Mouse (Mus musculus) neural tube, embryonic 15.5 days (tissue): Measurements from ENCODE around the gene Arid5b. TPM values are rescaled to one million over a fixed set of nuclear protein-coding genes. Genes with fewer than 3 reads are reported as not detected.

ENCODE experiments used
- ATAC-seq: fragments of 200-750 bp; cut with Nextera tagmentation; 2 replicates; pipeline ENCODE4 v1.8.0; 2017; ENCODE audit warnings: mild to moderate bottlenecking, moderate TSS enrichment, moderate library complexity; ENCODE audit not compliant: low FRiP score
- H3K27ac ChIP-seq: fragments of 300-500 bp; sonication (generic); replicated peaks from 2 replicates; pipeline ENCODE4 v1.5.1; 2015; ENCODE audit warnings: mild to moderate bottlenecking, inconsistent platforms
- H3K27me3 ChIP-seq: fragments of 300-500 bp; sonication (generic); replicated peaks from 2 replicates; pipeline ENCODE4 v1.6.1; 2015; ENCODE audit warnings: inconsistent platforms
- H3K36me3 ChIP-seq: fragments of 300-500 bp; sonication (generic); 2 replicates; pipeline ENCODE4 v1.6.1; 2015; ENCODE audit warnings: inconsistent platforms
- H3K4me1 ChIP-seq: fragments of 300-500 bp; sonication (generic); 2 replicates; pipeline ENCODE4 v1.6.1; 2015; ENCODE audit warnings: inconsistent platforms
- H3K4me2 ChIP-seq: fragments of 300-500 bp; sonication (generic); 2 replicates; pipeline ENCODE4 v1.6.1; 2015; ENCODE audit warnings: inconsistent platforms, mild to moderate bottlenecking, moderate library complexity
- H3K4me3 ChIP-seq: fragments of 300-500 bp; sonication (generic); replicated peaks from 2 replicates; pipeline ENCODE4 v1.5.1; 2015; ENCODE audit warnings: mild to moderate bottlenecking, inconsistent platforms
- H3K9ac ChIP-seq: fragments of 300-500 bp; sonication (generic); replicated peaks from 2 replicates; pipeline ENCODE4 v1.6.1; 2015; ENCODE audit warnings: mild to moderate bottlenecking, inconsistent platforms
- H3K9me3 ChIP-seq: fragments of 300-500 bp; sonication (generic); replicated peaks from 2 replicates; pipeline ENCODE4 v1.6.1; 2016; ENCODE audit warnings: inconsistent platforms
- WGBS: fragments of 180-500 bp; shearing (Covaris S2); methylation state at CpG from one replicate; pipeline ENCODE4 v1.1.7; 2015; ENCODE audit warnings: mixed read lengths; 5-methylcytosine and 5-hydroxymethylcytosine counted together
- polyA plus RNA-seq: library from polyadenylated mRNA; unstranded; fragments of >200 nt; fragmentation: Nextera tagmentation; extraction: Ambion mirVana; gene quantifications from 2 replicates; pipeline ENCODE4 v1.2.1, GENCODE M21; 2015

Arid5b gene
- polyA plus RNA-seq, 1 experiment from 2014 or later: 18.4 TPM

- peaks cover 11% of the 10 kb centered on the region for H3K4me1 ChIP-seq
- ATAC-seq: 0 out of 2 replicates have a peak, but pooled peaks have one; percentile 40
- H3K36me3 ChIP-seq: no peaks in the 10 kb centered on the region
- H3K9me3 ChIP-seq: no peaks in the 10 kb centered on the region
- WGBS: 34% methylated on average over 8 of the region's 8 CpGs
- H3K4me2 ChIP-seq: peak overlapping the region; percentile 21; the same call in 1 of the 2 replicates
- no peak overlapping the region for H3K9ac ChIP-seq
- H3K27me3 ChIP-seq: no peaks in the 10 kb centered on the region
- peak overlapping the region; percentile 56; the same call in 1 of the 2 replicates for H3K27ac ChIP-seq
- no peak overlapping the region for H3K4me3 ChIP-seq
Measured at GRCm38 (mm10) chr10:68112983-68113382, 165.6 kb downstream of the Arid5b start.

DNA sequence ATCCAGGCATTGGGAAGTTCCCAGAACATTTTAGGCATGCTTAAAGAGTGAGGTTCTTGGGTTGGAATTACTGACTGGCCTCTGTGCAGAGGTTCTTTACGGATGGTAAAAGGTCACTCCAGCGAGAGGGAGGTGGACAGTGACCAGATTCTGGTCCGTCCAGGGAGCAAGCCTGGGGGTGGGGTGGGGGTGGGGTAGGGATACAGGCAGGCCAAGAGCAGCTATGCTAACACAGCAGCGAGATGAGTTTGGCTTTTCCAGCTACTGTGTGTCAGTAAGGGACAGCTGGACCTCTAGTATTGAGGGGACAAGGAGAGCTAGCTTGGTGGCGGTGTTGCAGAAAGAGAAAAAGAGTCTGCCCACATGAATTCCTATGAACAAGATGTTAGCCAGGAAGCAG, 167.9 kb downstream of the Arid5b start:
- WGBS: 71% methylated on average over 5 of the region's 5 CpGs
- H3K27ac ChIP-seq: no peak overlapping the region
- H3K4me3 ChIP-seq: no peak overlapping the region
- H3K9ac ChIP-seq: no peak overlapping the region
- no peak overlapping the region for H3K4me2 ChIP-seq
- peaks cover 33% of the 10 kb centered on the region for H3K4me1 ChIP-seq
- ATAC-seq: no peak
- H3K36me3 ChIP-seq: no peaks in the 10 kb centered on the region
- H3K9me3 ChIP-seq: no peaks in the 10 kb centered on the region
- H3K27me3 ChIP-seq: no peaks in the 10 kb centered on the region

GRCm38 (mm10) chr10:68110182-68110581, 168.4 kb downstream of the Arid5b start:
- Histone ChIP-seq H3K4me3 (no peak overlapping the region), H3K4me2 (no peak overlapping the region), H3K4me1 (peaks cover 37% of the 10 kb centered on the region), H3K9ac (no peak overlapping the region), H3K9me3 (no peaks in the 10 kb centered on the region), H3K27me3 (no peaks in the 10 kb centered on the region), H3K27ac (no peak overlapping the region), H3K36me3 (no peaks in the 10 kb centered on the region)
- no peak for ATAC-seq
- 76% methylated on average over 8 of the region's 8 CpGs for WGBS

- Histone ChIP-seq H3K36me3 (no peaks in the 10 kb centered on the region), H3K27me3 (no peaks in the 10 kb centered on the region), H3K9me3 (no peaks in the 10 kb centered on the region), H3K27ac (no peak overlapping the region), H3K9ac (no peak overlapping the region), H3K4me2 (no peak overlapping the region), H3K4me1 (peaks cover 42% of the 10 kb centered on the region), H3K4me3 (no peak overlapping the region)
- ATAC-seq: no peak
- WGBS: 85% methylated on average over 1 of the region's 1 CpGs
Measured at GRCm38 (mm10) chr10:68109651-68110050, 168.9 kb downstream of the Arid5b start.

DNA sequence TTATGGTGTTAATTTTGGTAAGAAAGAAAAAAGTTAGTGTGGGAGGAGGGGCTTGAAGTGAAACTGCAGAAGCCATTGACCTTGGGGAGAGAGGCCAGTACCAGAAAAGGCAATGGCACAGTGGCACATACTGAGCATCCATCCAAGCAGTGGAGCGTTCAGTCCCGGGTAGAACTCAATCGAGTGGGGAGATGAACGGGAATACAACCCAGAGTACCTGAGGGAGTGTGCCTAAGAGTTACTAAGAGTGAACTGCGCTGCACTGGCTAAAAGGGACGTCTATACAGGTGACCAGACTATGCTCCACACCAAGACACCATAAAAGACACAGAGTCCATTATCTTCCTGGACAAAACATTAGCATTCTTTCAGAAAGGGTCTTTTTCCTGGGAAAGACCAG, 170.8 kb downstream of the Arid5b start:
- Histone ChIP-seq H3K4me3 (no peak overlapping the region), H3K9ac (no peak overlapping the region), H3K27me3 (no peaks in the 10 kb centered on the region), H3K36me3 (no peaks in the 10 kb centered on the region), H3K4me1 (peaks cover 42% of the 10 kb centered on the region), H3K4me2 (no peak overlapping the region), H3K27ac (no peak overlapping the region), H3K9me3 (no peaks in the 10 kb centered on the region)
- ATAC-seq: no peak
- 79% methylated on average over 6 of the region's 6 CpGs for WGBS

GRCm38 (mm10) chr10:68106351-68106950, 172.1 kb downstream of the Arid5b start:
- no peak for ATAC-seq
- no peak overlapping the region for H3K4me3 ChIP-seq
- no peak overlapping the region for H3K9ac ChIP-seq
- H3K27ac ChIP-seq: peak overlapping the region; percentile 62
- WGBS: 27% methylated on average over 9 of the region's 9 CpGs
- peaks cover 38% of the 10 kb centered on the region for H3K4me1 ChIP-seq
- no peaks in the 10 kb centered on the region for H3K9me3 ChIP-seq
- H3K4me2 ChIP-seq: no peak overlapping the region
- no peaks in the 10 kb centered on the region for H3K36me3 ChIP-seq
- H3K27me3 ChIP-seq: no peaks in the 10 kb centered on the region

DNA sequence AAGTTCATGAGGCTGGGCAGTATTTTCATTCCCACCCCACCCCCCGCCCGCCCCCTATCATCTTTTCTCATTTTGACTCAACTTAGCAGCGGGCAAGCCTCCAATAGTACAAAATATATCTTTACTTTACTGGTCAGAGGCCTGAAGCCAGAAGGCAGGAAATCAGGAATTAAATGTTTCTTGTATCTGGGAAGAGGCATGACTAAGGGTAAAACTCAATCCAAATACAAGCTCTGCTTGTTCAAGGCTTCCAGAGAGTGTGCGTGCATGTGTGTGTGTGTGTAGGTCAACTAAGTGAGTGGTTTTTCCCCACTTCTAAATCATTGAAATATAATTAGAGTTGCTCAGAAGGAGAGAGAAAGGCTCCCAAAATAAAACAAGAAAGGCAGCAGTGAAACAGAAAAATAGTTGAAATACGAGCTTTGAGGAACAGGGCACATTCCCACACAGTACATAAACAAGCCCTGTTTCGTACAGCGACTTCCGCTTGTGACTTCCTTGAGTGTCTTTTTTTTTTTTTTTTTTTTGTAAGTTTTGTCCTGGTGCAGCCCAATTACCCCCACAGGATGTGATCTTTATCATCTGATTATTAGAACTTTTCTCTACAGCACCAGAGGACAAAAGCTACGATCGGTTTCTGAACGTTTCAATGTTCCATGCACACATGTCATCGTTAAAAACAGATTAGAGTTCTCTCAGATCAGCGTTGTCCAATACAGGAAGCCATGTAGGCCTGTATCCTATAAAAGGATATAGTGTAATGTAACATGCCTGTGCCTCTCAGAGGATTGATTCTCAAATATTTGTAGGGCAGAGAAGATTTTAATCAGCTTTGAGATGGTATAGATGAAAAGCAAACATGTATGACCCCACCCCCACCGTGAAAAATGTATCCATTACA, 173.4 kb downstream of the Arid5b start:
- no peak for ATAC-seq
- Histone ChIP-seq H3K27me3 (no peaks in the 10 kb centered on the region), H3K27ac (peak overlapping the region; percentile 62), H3K9ac (no peak overlapping the region), H3K4me3 (no peak overlapping the region), H3K4me2 (no peak overlapping the region), H3K36me3 (peaks cover 6% of the 10 kb centered on the region; the same call in 1 of the 2 replicates), H3K4me1 (peaks cover 38% of the 10 kb centered on the region), H3K9me3 (no peaks in the 10 kb centered on the region)
- 62% methylated on average over 14 of the region's 14 CpGs for WGBS

- peaks cover 6% of the 10 kb centered on the region; the same call in 1 of the 2 replicates for H3K36me3 ChIP-seq
- no peak for ATAC-seq
- whole genome bisulfite sequencing: 8% methylated on average over 2 of the region's 2 CpGs
- no peaks in the 10 kb centered on the region for H3K9me3 ChIP-seq
- peak overlapping the region; percentile 30; the same call in 1 of the 2 replicates for H3K27ac ChIP-seq
- H3K4me3 ChIP-seq: no peak overlapping the region
- no peaks in the 10 kb centered on the region for H3K27me3 ChIP-seq
- no peak overlapping the region for H3K4me2 ChIP-seq
- peaks cover 38% of the 10 kb centered on the region for H3K4me1 ChIP-seq
- no peak overlapping the region for H3K9ac ChIP-seq
Measured at GRCm38 (mm10) chr10:68104481-68104880, 174.1 kb downstream of the Arid5b start.

- Histone ChIP-seq H3K9me3 (no peaks in the 10 kb centered on the region), H3K4me1 (peaks cover 38% of the 10 kb centered on the region), H3K4me2 (no peak overlapping the region), H3K27ac (no peak overlapping the region; the same call in 1 of the 2 replicates), H3K36me3 (peaks cover 6% of the 10 kb centered on the region; the same call in 1 of the 2 replicates), H3K9ac (no peak overlapping the region), H3K4me3 (no peak overlapping the region), H3K27me3 (no peaks in the 10 kb centered on the region)
- ATAC-seq: no peak
- 60% methylated on average over 5 of the region's 5 CpGs for WGBS
Measured at GRCm38 (mm10) chr10:68103988-68104387, 174.6 kb downstream of the Arid5b start.

GRCm38 (mm10) chr10:68103078-68103855, 175.3 kb downstream of the Arid5b start:
- no peak overlapping the region for H3K4me2 ChIP-seq
- peaks cover 6% of the 10 kb centered on the region; the same call in 1 of the 2 replicates for H3K36me3 ChIP-seq
- no peaks in the 10 kb centered on the region for H3K27me3 ChIP-seq
- no peak overlapping the region for H3K27ac ChIP-seq
- H3K4me3 ChIP-seq: no peak overlapping the region
- no peak overlapping the region for H3K9ac ChIP-seq
- no peaks in the 10 kb centered on the region for H3K9me3 ChIP-seq
- peaks cover 38% of the 10 kb centered on the region for H3K4me1 ChIP-seq
- ATAC-seq: no peak
- 76% methylated on average over 6 of the region's 6 CpGs for WGBS

GRCm38 (mm10) chr10:68102566-68102965, 176.0 kb downstream of the Arid5b start:
- H3K36me3 ChIP-seq: peaks cover 12% of the 10 kb centered on the region
- peaks cover 36% of the 10 kb centered on the region for H3K4me1 ChIP-seq
- no peak overlapping the region for H3K9ac ChIP-seq
- H3K4me2 ChIP-seq: no peak overlapping the region
- ATAC-seq: no peak
- H3K4me3 ChIP-seq: no peak overlapping the region
- WGBS: 97% methylated on average over 6 of the region's 6 CpGs
- H3K9me3 ChIP-seq: no peaks in the 10 kb centered on the region
- H3K27ac ChIP-seq: no peak overlapping the region
- H3K27me3 ChIP-seq: no peaks in the 10 kb centered on the region
